Mouse (Mus musculus) limb, embryonic 12.5 days (tissue): ENCODE results near the gene Actl6b. TPM values are rescaled to one million over a fixed set of nuclear protein-coding genes. Genes with fewer than 3 reads are reported as not detected.
"Not testable (repeated sequence)": the region's sequence is repeated elsewhere in the genome, so short reads cannot be mapped to it uniquely, and the experiment has no call there.

ENCODE experiments used
- ATAC-seq: fragments of 200-750 bp; cut with Nextera tagmentation; 2 replicates; pipeline ENCODE4 v1.8.0; 2017; ENCODE audit warnings: low read depth, moderate TSS enrichment; ENCODE audit not compliant: insufficient number of reproducible peaks, insufficient read depth, low FRiP score, low TSS enrichment
- H3K27ac ChIP-seq: fragments of 300-500 bp; sonication (generic); 2 replicates; pipeline ENCODE4 v1.5.1; 2016; ENCODE audit warnings: mild to moderate bottlenecking, moderate library complexity
- H3K27me3 ChIP-seq: fragments of 300-500 bp; sonication (generic); 2 replicates; pipeline ENCODE4 v1.6.1; 2016; ENCODE audit warnings: mild to moderate bottlenecking, moderate library complexity
- H3K36me3 ChIP-seq: fragments of 300-500 bp; sonication (generic); 2 replicates; pipeline ENCODE4 v1.6.1; 2016; ENCODE audit warnings: mild to moderate bottlenecking, moderate library complexity
- H3K4me1 ChIP-seq: fragments of 300-500 bp; sonication (generic); replicated peaks from 2 replicates; pipeline ENCODE4 v1.6.1; 2016
- H3K4me2 ChIP-seq: fragments of 300-500 bp; sonication (generic); 2 replicates; pipeline ENCODE4 v1.6.1; 2016; ENCODE audit warnings: mild to moderate bottlenecking, moderate library complexity
- H3K4me3 ChIP-seq: fragments of 300-500 bp; sonication (generic); replicated peaks from 2 replicates; pipeline ENCODE4 v1.5.1; 2016; ENCODE audit warnings: mild to moderate bottlenecking
- H3K9ac ChIP-seq: fragments of 300-500 bp; sonication (generic); replicated peaks from 2 replicates; pipeline ENCODE4 v1.6.1; 2016; ENCODE audit warnings: mild to moderate bottlenecking, moderate library complexity
- H3K9me3 ChIP-seq: fragments of 300-500 bp; sonication (generic); 2 replicates; pipeline ENCODE4 v1.6.1; 2016; ENCODE audit warnings: mild to moderate bottlenecking, moderate library complexity
- WGBS: fragments of 180-500 bp; shearing (Covaris S2); methylation state at CpG from one replicate; pipeline ENCODE4 v1.1.7; 2016; 5-methylcytosine and 5-hydroxymethylcytosine counted together
- polyA plus RNA-seq: library from polyadenylated mRNA; unstranded; fragments of >200 nt; fragmentation: Nextera tagmentation; extraction: Ambion mirVana; gene quantifications from 2 replicates; pipeline ENCODE4 v1.2.1, GENCODE M21; 2016

Actl6b gene
- polyA plus RNA-seq, 1 experiment from 2014 or later = 0.68 TPM

DNA sequence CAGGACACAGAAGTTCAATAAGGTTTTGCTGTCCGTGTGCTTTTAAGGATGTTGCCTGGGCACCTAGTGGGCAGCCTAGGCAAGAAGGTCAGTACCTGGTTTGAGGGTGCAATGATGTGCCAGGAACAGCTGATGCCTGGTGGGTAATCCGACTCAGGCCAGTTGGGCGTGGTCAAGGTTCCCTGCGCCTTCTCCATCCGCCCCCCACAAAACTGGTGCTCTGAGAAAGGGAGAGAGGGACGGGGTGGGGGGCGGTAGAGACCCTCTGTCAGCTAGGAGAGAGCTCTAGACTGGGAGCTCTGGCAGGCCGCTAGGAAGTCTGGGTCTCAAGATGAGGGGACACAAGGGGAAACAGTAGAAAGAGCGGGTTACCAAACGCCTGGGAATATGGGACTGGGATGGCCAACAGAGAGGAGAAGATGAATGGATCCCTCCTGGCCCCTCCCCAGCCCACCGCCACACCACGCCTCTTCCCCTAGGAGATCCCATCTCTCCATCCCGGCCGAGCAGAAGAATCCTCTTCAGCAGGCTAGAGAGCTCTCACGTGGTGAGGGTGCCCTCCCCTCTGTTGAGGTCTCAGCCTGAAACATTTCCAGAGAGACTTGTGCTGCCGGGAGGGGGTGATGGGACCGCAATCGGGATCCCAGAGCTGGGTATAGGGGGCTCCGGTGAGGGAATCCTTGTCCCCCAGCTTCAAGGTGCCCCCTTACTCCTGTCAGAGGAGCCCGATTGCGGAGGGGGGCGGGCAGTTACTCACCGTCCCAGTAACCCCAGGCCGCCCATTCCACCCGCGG lies 54.7 kb downstream of the Actl6b start:
- H3K4me2 ChIP-seq = peak overlapping the region; percentile 72
- no peaks in the 10 kb centered on the region for H3K27me3 ChIP-seq
- peak overlapping the region; percentile 51 for H3K9ac ChIP-seq
- H3K4me1 ChIP-seq = peaks cover 64% of the 10 kb centered on the region
- H3K27ac ChIP-seq = 0 out of 2 replicates have a peak overlapping the region, but pooled peaks have one; percentile 99
- no peaks in the 10 kb centered on the region for H3K9me3 ChIP-seq
- ATAC-seq = no peak
- WGBS = 20% methylated on average over 26 of the region's 26 CpGs
- peak overlapping the region; percentile 43 for H3K4me3 ChIP-seq
- H3K36me3 ChIP-seq = peaks cover 47% of the 10 kb centered on the region

DNA sequence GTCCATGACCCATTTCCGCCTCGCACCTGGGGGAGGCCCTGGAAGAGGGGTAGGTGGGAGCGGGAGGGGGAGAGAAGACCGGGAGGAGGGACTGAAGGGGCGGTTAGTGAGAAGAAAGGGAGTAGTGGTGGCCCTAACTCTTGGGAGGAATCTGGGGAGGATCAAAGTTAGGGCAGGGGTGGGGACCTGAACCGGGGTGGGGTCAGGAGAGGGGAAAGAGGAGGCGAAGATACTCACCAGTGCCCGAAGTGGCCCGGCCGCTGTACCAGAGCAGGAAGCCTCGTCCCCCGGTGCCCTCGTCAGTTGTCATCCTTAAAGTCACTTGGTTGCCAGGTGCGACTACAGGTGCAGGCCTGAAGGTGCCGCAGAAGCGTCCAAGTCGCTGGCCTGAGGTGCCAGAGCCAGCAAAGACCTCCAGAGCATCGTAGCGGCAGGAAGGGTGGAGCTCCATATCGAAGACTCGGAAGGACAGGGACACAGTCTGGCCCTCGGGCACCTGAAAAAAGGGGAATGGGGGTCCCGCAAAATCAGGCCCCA lies 55.4 kb downstream of the Actl6b start:
- Histone ChIP-seq H3K36me3 (peaks cover 44% of the 10 kb centered on the region), H3K9ac (peak overlapping the region; percentile 51), H3K9me3 (no peaks in the 10 kb centered on the region), H3K27me3 (no peaks in the 10 kb centered on the region), H3K4me3 (peak overlapping the region; percentile 43), H3K4me1 (peaks cover 66% of the 10 kb centered on the region), H3K4me2 (peak overlapping the region; percentile 72), H3K27ac (peak overlapping the region; percentile 99)
- WGBS = 12% methylated on average over 23 of the region's 23 CpGs
- no peak for ATAC-seq

DNA sequence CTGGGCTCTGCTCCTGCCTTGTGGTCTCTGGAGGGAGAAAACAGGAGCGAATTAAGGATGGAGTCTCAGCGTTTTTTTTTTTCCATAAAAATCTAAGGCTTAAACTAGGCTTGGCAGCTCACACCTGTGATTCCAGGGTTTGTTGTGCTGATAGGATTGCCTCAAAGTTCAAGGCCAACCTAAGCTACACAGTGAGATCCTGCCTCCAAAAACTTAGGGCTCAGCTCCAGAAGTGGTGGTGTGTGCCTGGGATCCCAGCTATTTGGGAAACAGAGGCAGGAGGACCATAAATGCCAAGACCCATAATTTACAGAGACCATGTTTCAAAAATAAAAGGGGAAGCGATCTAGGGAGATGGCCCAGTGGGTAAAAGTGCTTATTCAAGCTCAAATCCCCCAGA lies 56.0 kb downstream of the Actl6b start:
- 50% methylated on average over 3 of the region's 3 CpGs for WGBS

DNA sequence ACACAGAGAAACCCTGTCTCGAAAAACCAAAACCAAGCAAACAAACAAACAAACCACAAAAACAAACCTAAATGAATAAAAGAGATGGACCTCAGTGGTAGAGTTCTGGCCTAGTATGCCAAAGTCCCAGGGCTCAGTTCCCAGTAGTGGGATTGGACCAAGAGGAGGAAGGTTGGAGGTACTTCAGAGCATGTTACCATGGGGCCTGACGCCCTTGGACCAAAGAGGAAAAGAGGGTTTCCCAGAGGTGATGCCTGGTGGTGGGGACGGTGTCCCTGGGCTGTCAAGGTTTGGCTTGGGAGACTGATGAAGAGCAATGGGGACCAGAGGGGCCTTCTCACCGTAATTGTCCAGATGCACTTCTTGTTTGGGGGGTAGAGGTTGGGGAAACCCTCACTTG lies 56.7 kb downstream of the Actl6b start:
- 25% methylated on average over 4 of the region's 4 CpGs for WGBS
- H3K27ac ChIP-seq = peak overlapping the region; percentile 99
- peak overlapping the region; percentile 43 for H3K4me3 ChIP-seq
- H3K27me3 ChIP-seq = no peaks in the 10 kb centered on the region
- H3K4me1 ChIP-seq = peaks cover 65% of the 10 kb centered on the region
- no peaks in the 10 kb centered on the region for H3K9me3 ChIP-seq
- H3K4me2 ChIP-seq = peak overlapping the region; percentile 72
- peaks cover 31% of the 10 kb centered on the region for H3K36me3 ChIP-seq
- ATAC-seq = 0 out of 2 replicates have a peak, but pooled peaks have one; percentile 5
- H3K9ac ChIP-seq = peak overlapping the region; percentile 56; the same call in 1 of the 2 replicates

More for the DNA sequence above, 56.0 kb downstream of the Actl6b start:
- Histone ChIP-seq H3K4me2 (peak overlapping the region; percentile 72), H3K4me1 (peaks cover 65% of the 10 kb centered on the region), H3K4me3 (peak overlapping the region; percentile 43), H3K27me3 (no peaks in the 10 kb centered on the region), H3K9me3 (no peaks in the 10 kb centered on the region), H3K27ac (peak overlapping the region; percentile 99), H3K36me3 (peaks cover 39% of the 10 kb centered on the region), H3K9ac (peak overlapping the region; percentile 51; the same call in 1 of the 2 replicates)
- ATAC-seq = no peak

DNA sequence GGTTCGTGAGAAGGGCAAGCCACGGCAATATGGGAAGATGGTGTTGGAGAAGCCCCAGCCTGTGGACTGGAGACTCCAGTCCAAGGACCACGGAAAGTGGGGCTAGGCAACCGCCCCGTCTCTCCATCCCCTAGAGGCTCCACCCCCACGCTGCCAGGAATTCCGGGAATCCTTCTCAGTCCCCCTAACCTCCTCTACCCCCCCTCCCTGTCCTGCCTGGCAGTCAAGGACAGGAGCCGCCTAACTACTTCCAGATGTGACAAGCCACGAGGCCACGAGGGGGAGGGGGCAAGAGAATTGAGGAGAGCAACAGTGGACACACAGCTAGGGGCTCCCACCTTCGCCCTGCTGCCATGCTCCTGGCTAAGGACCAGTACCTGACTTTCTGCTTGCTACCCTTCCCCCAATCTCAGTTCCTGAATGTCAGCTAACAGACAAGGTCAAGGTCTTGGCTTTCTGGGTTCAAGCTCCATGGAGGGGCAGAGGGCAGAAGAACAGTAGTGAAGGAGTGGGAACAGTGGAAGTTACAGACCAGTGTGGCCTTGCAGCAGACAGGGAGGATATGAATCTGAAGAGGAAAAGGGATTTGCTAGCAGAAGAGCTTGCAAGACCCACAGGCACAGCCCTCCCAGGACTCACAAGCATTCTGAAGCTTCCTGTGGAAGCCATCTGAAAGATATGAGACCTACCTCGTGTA lies 57.4 kb downstream of the Actl6b start:
- ATAC-seq = peak; percentile 72
- no peaks in the 10 kb centered on the region for H3K27me3 ChIP-seq
- H3K4me2 ChIP-seq = peak overlapping the region; percentile 72
- peak overlapping the region; percentile 56 for H3K9ac ChIP-seq
- peak overlapping the region; percentile 99 for H3K27ac ChIP-seq
- WGBS = 1% methylated on average over 12 of the region's 12 CpGs
- H3K4me3 ChIP-seq = peak overlapping the region; percentile 43
- peaks cover 25% of the 10 kb centered on the region for H3K36me3 ChIP-seq
- H3K4me1 ChIP-seq = peaks cover 65% of the 10 kb centered on the region
- no peaks in the 10 kb centered on the region for H3K9me3 ChIP-seq

DNA sequence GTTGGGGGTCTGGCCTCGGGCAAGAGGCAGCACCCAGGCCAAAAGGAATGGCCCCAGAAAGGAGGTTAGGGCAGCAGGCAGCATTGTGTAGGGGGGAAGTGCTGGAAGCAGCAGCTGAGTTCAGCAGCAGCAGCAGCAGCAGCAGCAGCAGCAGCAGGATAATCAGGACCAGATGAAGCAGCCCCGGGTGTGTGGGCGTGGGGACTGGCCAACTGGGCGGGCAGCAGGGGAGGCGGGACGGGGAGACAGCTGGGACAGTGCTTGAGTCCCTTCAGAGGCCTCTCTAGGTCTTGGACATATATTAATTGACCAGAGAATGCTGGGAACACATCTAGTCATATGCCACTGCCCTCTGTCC lies 57.9 kb downstream of the Actl6b start:
- Histone ChIP-seq H3K27me3 (no peaks in the 10 kb centered on the region), H3K36me3 (peaks cover 20% of the 10 kb centered on the region), H3K4me2 (peak overlapping the region; percentile 72), H3K4me1 (peaks cover 65% of the 10 kb centered on the region), H3K4me3 (peak overlapping the region; percentile 43), H3K9me3 (no peaks in the 10 kb centered on the region), H3K9ac (peak overlapping the region; percentile 56), H3K27ac (peak overlapping the region; percentile 99)
- peak; percentile 39 for ATAC-seq
- WGBS = 2% methylated on average over 6 of the region's 6 CpGs

DNA sequence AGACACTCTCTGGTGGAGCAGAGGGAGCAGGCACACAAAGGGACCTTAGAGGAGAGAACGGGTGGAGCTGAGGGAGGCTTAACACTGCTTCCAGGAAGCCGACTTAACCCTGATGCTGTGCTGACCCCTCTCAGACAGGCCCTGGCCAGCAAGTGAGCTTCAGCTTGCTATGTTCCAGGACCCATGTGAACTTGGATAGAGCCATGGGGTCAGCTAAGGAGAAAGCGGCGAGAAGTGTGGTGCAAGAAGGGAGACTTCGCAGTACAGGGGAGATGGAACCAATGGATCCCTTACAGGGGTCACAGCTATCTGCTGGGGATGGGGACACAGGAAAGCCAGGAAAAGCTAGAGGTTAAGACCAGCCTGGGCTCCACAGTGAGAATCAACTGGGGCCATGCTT lies 59.8 kb downstream of the Actl6b start:
- Histone ChIP-seq H3K36me3 (peaks cover 1% of the 10 kb centered on the region; the same call in 1 of the 2 replicates), H3K4me2 (no peak overlapping the region), H3K27me3 (no peaks in the 10 kb centered on the region), H3K4me1 (peaks cover 59% of the 10 kb centered on the region), H3K4me3 (no peak overlapping the region), H3K9me3 (no peaks in the 10 kb centered on the region), H3K9ac (no peak overlapping the region), H3K27ac (peak overlapping the region; percentile 99)
- WGBS = 75% methylated on average over 5 of the region's 5 CpGs
- no peak for ATAC-seq

DNA sequence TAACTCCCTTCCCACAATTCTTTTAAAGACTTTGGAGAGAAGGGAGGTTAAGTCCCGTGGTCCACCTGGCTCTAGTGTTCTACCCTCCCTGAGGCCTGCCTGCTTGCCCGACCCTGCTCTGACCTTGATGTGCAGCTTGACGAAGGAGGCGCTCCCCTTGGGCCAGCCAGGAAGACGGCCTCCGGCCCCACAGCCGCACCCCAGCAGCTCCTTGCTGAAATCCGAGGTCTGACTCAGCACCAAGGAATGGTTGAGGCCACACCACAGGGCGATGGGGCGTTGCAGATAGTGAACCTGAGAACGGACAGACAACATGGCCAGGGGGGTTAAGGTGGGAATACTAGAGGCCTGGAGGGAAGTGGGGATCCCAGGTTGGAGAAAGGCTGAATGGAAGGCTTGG lies 60.2 kb downstream of the Actl6b start, which contains the start of gene Pcolce:
TSS of gene Pcolce (minus strand) at position 235 of the 400 bp plus-strand sequence.
- Histone ChIP-seq H3K4me3 (no peak within 1 kb of the TSS), H3K27me3 (no peaks in the 10 kb centered on the region), H3K27ac (peak within 1 kb of the TSS; percentile 99), H3K9me3 (no peaks in the 10 kb centered on the region), H3K9ac (no peak within 1 kb of the TSS; the same call in 1 of the 2 replicates), H3K36me3 (no peaks in the 10 kb centered on the region), H3K4me2 (no peak within 1 kb of the TSS), H3K4me1 (peaks cover 55% of the 10 kb centered on the region)
- ATAC-seq = no peak
- WGBS = 40% methylated on average over 11 of the region's 11 CpGs

DNA sequence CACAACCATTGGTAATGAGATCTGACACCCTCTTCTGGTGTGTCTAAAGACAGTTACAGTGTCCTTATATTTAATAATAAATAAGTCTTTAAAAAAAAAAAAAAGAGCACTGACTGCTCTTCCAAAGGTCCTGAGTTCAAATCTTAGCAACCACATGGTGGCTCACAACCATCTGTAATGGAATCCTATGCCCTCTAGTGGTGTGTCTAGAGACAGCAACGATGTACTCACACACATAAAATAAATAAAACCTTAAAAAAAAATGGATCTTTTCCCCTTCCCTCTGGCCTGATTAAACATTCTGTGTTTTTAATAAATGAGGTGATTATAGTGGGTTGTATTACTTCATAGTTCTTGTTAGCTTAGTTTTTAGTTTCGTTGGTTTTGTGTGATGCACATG lies 61.6 kb downstream of the Actl6b start:
- not testable (repeated sequence) for H3K27ac ChIP-seq, H3K36me3 ChIP-seq, H3K27me3 ChIP-seq, H3K9me3 ChIP-seq, H3K4me2 ChIP-seq, ATAC-seq, H3K4me3 ChIP-seq, H3K9ac ChIP-seq
- WGBS = 88% methylated on average over 2 of the region's 2 CpGs
- H3K4me1 ChIP-seq = peaks cover 41% of the 10 kb centered on the region

DNA sequence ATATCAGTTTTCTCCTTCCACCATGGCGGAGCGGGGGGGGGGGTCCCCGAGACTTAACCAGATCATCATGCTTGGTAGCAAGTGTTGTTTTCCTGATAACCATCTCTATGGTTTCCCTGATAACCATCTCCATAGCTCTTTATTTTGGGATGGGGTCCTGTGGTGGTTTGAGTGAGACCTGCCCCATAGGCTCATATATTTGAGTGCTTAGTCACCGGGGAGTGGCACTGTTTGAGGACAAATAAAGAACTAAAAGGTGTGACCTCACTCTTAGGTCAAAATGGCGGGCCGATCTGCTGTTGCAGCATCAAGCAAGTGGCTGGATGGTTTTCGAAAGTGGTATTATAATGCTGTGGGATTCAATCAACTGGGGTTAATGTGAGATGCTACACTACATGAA lies 62.0 kb downstream of the Actl6b start:
- Histone ChIP-seq H3K27me3 (no peaks in the 10 kb centered on the region), H3K36me3 (no peaks in the 10 kb centered on the region), H3K9ac (no peak overlapping the region), H3K4me2 (no peak overlapping the region), H3K27ac (no peak overlapping the region), H3K9me3 (no peaks in the 10 kb centered on the region), H3K4me3 (no peak overlapping the region), H3K4me1 (peaks cover 37% of the 10 kb centered on the region)
- no peak for ATAC-seq
- 90% methylated on average over 7 of the region's 7 CpGs for WGBS
